Mouse (Mus musculus): ENCODE results near the gene Dtnbp1.

Dtnbp1 gene

DNA sequence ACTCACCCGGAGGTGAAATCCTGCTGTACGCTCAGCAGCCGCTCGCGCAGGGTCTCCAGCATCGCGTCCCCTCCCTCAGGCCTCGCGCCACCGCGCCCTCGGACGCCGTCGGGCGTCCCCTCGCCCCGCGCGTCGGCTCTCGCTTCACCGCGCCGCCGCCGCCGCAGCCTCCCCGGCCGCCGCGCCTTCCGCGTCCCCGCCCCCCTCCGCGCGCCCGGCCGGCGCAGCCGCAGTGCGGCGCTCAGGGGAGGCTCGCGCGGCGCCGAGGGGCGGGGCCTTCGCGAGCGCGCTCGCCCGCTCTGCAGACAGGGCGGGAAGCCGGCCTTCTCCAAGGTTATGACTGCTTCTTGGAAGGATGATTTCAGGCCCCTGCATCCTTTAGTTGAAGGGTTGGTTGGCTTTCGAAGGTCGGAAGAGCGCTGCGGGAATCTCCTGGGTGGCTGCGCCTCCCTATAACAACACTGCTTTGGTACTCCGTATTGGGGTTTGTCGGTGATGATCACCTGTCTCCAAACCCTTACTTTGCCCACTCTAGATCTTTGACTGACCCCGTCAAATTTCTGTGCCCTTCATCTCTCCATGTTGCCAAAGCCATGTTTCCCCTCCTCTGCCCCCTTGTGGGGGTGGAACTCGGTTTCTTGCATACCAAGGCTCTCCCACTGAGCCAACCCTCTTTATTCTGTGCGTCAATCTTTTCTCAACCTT, at the start of gene Dtnbp1:
TSS of gene Dtnbp1 (minus strand) at position 237 of the 705 bp plus-strand sequence.
- DNase-seq: peak; percentile 90

DNA sequence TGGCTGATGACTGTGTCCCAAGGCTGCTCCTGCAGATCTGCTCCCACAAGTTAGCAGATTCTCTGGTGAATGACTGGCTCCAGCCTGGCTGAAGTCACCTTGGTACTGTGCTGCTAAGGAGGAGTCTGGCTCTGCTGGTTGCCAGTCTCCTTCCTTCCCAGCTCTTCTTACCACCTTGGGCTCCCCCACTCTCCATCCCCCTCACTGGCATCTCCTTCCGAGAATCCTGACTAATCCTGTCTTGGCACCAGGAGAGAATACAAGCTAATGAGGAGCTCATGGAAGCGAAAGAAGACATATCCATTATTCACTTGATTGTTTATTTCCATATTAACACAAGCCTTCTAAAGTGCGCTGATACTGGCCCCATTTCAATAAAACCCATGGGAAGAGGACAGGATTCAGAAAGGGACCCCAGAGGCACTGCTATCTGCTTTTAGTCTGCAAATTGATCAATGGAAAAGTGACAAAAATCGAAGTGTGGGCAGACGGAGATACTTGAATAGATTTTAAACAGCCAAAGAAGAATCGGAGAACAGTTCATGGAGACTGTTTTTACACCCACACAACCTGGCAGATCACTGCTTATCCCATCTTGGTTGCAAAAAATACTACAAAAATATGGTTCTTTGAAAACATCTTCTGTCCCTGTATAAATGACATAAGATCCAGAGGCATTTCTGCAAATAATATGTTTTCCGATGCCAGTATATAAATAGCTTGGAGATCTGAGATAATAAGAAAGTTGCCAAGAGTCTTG, 47.5 kb upstream of the Dtnbp1 start:
- DNase-seq: no peak

DNA sequence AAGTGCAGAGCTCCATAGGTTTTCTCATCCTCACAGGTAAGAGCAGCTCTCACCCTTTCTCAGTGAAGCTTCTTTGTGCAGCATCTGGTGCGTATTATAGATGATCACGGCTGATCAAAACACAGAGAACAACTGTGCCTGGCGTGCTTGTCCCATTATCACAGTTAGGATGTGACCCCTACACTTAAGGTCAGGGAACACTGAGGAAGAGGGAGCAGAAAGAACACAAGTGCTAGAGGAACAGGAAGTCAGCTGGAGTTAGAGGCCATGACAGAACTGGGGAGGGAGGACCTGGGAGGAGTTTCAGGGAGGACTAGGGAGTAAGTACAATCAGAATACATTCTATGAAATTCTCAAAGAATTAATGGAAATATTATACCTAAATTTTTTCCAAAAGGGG, 41.5 kb upstream of the Dtnbp1 start:
- DNase-seq: no peak

DNA sequence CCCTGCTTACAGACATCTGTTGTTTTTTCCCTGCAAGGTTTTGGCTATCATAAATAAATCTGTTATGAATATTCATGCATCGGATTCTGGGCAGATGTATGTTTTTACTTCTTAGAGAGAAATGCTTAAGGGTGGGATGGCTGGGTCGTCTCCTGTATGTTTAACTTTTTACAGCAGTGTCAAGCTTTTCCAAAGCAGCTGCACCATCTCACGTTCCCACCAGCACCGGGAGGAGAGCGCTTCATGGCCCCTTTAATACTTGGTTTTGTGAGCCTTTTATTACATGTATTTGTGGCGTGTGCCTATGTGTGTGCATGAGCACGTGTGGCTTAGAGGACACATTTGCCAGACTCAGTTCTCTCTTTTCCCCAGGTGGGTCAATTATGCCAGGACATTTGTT, 38.8 kb upstream of the Dtnbp1 start:
- no peak for DNase-seq

DNA sequence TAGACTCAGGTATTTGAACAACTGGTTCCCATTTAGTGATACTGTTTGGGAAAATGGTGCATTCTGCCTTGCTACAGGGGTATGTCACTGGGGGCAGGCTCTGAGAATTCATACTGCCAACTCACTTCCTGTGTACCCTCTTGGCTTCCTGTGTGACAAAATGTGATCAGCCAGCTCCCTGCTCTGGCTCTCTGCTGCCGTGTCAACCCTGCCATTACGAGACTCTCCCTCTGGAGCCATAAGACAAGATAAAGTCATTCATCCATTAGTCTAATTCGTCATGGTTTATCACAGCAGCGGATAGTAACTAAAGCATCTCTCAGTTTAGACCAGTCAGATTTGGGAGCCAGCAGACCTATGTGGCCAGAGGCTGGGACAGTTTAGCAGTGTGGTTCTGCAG, 38.2 kb upstream of the Dtnbp1 start:
- no peak for DNase-seq

DNA sequence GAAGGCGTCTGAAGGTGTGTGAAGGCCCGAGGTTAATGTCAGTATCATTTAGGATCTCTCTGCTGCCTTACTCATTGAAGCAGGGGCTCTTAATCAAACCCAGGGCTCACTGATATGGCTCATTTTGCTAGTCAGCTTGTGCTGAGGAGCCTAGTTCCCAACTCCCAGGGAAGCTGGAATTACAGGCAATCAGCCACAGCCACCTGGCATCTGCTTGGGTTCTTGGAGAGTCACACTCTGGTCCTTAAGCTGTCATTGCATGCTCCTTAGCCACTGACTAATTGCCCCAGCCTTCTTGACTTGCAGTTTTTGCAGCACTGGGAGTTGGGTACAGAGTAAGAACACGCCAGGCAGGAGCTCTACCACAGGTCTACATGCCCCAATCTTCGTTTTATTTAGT, 34.5 kb upstream of the Dtnbp1 start:
- no peak for DNase-seq

DNA sequence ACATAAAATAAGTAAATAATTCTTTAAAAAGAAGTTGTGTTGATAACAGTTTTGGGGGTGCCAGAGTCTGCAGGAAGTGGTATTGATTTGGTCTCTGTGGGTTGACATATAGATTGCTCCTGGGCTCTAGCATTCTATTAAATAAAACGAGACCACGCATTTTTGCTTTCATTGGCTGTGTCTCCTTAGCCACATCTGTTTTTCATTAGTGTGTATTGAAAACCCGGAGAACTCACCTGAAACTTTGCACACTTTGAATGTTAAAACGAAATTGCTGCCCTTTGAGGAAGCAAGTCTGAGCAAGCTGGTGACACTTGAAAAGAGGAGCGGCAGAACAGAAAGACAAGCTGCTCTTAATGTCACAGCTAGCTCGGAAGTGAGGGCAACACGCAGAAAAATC, 32.8 kb upstream of the Dtnbp1 start:
- no peak for DNase-seq

DNA sequence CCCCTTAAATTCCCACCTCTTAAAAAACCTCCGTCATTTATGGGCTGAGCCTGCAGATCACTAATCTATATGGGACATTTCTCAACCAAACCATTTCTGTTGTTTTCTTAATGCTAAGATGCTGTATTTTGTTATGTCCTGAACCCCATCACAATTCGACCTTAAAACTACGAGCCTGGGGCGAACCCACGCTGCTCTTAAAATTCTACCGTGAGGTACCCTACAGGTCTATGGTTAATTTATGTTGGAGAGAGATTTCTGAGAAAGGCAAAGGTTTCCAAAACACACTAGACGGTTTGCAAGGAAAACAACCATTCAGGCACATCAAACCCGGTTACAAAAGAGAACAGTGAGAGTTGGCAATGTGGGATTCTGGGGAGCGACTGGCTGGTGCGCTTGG, 31.4 kb upstream of the Dtnbp1 start:
- no peak for DNase-seq

DNA sequence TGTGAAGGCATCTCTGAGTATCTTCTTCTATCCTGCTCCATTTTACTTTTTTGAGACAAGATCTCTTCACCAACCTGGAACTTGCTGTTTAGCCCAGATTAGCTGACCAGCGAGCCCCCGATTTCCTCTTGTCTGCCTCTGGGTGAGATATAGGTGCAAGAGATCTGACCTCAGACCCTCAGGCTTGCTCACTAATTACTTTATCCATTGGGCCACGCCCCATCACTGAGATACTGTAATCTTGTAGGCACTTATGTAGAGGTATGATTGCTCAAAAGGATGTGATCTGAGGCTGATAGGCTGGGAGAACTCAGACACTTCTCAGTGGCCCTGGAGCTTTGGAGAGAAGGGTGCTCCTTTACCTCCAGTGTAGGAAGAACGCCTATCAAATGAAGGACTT, 30.5 kb upstream of the Dtnbp1 start:
- no peak for DNase-seq

DNA sequence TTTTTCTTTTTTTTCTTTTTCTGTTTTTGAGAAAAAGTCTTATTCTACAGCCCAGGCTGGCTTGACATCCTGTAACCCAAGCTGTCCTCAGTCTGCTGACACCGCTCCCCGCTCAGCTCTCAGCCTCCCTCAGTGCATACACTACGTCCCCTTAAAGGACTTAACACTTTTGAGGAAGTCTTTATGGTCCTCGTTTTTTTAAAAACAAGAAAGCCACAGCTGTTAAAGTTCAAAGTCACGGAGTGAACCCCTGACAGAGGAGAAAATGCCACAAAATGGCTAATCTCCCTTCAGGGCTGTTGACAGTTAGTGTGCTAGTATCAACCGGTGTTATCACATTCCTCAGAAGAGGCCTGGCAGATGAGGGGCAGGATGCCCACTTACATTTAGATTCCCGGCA, 29.8 kb upstream of the Dtnbp1 start:
- peak; percentile 37 for DNase-seq

DNA sequence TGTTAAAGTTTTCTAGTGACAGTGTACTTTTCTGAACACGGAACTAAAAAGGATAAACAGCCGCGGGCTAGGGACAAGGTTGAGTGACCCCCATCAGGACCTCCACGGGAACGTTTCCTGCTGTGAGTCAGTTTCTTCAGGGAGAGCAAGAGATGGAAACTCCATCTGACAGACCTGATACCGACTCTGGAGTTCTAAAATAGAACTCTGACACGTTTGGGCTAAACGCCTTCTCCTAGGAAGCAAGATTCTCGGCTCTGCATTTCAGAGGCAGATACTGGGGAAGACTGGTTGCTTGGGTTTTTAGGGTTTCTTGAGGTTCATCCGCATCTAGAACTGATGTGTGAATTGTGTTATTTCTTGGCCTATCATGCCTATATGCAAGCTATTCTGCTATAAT, 29.4 kb upstream of the Dtnbp1 start:
- no peak for DNase-seq

DNA sequence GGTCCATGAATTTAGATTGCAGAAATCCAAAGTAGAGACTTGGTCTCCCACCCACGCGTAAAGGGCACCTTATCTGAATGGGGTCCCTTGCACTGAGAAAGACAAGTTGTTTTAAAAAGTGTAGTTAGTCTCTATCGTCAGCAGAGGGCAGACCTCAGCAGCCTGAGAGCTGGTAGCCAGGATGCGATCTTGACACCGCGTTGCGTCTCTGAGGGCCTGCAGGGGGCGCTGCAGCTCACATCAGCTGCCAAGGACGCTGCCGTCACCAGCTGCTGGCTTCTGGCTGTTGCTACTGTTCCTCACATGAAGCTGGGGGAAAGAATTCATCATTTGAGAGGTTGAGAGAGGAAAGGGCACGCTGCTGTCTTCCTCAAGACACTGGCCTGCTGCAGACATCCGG, 28.9 kb upstream of the Dtnbp1 start:
- peak; percentile 95 for DNase-seq

DNA sequence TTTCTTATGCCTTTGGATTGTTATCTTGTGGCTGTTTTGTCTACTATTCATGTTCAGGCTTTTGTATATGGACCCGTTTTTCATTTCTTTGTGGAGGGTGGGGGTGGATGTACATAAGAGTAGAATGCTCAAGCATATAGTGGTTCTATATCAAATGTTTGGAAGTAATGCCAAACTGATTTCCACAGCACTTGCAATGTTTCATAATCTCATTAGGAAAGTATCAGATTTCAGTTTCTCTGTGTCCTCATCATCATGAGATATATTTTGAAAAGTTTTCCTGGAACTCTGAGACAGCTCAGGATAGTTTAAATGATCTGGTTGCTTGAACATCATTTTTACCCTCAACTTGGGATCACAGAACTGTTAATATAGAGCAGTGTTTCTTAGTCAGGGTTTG, 27.8 kb upstream of the Dtnbp1 start:
- no peak for DNase-seq

DNA sequence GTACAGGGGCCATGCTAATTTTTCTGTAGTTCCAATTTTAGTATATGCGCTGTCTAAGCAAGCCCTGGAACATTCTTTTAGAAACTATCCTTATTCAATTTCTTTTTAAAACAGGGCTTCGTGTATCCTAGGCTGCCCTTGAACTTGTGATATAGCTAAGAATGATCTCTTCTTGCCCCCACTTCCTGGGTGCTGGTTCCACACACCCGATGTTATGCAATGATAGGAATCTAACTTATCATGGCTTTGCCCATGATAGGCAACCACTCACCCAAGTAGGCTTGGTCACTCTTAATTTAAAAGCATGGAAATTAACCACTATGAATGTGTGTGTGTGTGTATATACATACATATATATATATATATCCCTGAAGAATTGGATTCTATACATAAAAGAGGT, 24.3 kb upstream of the Dtnbp1 start:
- DNase-seq: no peak

DNA sequence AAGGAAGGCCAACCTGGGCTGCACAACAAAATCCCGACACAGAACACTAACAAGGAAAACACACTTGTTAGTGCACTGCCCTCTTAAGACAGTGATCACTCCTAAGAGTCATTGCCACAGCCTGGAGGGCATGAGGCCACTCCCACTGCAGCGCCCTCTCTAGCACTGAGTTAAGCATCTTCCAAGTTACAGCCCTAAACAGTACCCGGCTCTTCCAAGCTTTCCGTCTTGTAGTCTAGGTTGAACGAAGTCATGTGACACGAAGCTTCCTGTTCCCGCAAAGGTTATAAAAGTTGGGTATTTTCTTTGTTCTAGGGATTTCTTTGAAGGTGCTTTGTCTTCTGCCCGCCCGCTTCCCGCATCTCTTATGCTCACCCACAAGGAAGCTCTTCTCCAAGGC, 22.9 kb upstream of the Dtnbp1 start:
- no peak for DNase-seq

DNA sequence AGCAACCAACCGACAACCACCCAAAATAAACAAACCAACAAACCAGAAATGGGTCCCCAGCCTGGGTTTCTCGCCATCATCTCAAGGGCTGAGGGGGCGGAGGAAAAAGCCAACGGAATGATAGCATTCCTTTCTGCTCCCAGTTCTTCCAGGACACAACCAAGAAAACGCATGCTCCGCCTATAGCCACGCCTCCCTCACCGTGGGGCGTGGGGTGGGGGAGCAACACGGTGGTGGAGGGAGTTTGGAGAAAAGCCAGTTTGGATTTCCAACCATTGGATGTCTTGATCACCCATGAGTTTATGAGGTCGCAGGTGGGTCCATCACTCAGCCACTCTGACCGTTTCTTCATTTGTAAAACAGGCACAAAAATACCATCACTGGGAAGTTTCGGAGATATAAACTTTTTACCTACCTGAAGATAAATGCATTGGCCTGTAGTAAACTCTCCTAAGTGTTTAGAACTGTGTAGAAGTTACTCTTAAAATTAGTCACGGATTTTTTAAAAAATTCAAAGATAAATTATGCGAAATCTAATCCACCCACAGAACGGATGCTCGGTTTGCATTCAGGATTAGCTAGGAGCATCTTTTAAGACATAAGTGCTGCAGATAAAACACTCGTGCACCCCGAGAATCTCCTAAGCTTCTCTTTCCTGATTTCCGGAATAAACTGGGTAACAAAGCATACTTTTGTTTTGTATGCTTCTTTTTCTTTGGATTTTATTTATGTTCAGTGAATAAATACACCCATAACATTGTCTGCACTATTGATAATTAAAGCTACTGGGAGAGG, 21.6 kb upstream of the Dtnbp1 start:
- no peak for DNase-seq

DNA sequence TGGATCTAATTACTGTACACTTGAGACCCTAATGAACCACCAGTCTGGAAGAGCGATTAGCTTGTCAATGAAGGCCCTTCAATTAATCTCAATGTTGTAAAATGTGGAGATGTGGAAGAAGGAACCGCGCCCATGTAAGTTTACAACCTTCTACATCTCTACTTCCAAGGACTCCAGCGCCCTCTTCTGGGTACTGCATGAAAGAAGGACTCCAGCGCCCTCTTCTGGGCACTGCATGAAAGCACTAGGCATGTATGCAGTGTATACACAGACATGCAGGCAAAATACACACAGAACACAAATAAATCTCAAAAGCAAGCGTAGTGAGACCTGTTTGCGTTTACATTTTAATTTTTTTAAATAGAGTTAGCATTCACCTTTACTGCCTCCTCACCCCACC, 6.2 kb upstream of the Dtnbp1 start:
- peak; percentile 57 for DNase-seq

DNA sequence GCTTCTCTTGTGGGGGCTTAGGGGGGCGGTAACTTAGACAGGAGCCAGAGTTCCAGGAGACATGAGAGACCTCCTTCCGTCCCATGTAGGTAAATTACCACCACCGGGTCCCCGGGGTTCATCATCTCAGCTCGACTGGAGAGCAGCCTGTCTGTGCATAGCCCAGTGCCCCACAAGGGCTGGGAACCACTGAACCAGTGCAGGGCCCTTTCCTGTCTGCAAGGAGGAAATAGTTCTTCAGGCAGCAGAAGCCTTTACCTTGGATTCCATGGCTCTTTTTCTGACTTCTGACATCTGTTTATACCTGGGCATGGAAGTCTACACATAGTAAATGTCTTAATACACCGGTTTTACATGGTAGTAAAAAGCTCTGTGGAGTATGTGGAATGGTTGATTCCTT, 5.8 kb upstream of the Dtnbp1 start:
- no peak for DNase-seq

DNA sequence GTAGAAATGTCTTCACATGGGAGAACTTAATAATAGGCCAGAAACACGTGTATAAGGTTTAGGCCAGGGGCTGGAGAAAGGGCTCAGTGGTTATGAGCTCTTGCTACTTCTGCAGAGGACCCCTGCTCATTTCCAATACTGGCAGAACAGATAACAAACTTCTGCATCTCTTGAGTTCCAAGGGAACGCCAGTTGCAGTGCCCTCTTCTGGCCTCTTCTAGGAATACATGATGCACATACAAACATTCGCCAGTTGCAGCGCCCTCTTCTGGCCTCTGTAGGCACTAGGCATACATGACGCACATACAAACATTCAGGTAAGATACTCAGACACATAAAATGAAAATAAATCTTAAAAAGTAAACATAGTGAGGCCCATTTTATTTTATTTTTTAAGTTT, 4.5 kb upstream of the Dtnbp1 start:
- no peak for DNase-seq

DNA sequence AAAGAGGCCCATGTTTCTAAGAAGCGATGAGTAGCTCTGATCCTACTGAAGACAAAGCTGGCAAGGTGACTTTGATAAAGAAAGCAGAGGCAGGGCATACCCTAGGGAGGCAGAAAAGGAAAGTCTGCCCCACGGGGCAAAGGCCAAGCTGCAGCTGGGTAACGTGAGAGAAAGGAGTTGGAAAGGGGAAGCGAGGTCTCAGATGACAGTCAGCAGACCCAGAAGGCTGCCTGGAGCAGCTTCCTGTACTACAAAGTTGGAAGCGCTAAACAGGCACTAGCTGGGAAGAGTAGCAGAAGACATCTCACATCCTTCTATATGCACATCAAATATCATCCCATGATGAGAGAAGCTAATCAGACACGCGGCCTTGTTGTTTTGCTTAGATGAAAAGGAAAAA, 3.9 kb upstream of the Dtnbp1 start:
- DNase-seq: peak; percentile 67

DNA sequence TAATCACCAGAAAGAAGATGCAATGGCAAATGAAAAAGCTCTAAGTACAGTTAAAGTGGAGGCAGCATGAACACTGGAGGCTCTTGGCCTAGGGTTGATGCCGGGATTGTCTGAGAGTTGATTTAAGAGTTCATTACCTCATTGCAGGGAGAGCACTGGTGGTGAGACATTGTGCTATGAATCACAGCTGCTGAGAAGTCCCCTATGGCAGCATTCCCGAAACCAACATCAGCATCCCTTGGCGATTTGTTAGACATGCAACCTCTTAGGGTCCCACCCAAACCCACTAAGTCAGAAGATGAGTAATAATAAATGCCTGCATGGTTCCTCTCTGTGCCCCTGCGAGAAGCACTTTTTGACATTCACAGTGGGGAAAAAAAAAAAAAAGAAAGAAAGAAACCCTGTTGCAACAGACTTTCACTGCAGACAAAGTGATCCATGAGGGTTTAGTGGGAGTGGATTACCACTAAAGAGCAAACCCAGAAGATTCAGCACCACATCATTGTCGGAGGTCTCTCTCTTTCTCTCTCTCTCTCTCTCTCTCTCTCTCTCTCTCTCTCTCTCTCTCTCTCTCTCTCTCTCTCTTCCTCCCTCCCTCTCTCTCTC, 3.1 kb upstream of the Dtnbp1 start:
- no peak for DNase-seq

DNA sequence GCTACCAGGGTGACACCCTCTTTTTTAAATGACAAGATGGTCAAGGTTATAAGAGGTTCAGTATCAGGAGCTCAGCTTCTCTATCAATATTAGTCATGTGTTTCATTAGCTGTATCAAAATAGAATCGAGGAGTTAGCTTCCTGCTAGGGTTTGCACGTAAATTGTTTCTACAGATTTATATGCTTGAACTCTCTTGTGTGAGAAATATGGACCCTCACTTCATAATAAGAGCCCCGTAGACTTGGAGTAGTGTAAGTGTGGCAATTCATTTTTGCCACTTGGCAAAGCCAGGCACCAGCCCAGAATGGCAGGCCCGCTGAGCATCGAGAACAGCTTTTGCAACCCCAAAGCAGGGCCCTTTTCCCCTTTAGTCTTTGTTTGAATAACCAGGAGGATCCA, 1.1 kb upstream of the Dtnbp1 start:
- no peak for DNase-seq

DNA sequence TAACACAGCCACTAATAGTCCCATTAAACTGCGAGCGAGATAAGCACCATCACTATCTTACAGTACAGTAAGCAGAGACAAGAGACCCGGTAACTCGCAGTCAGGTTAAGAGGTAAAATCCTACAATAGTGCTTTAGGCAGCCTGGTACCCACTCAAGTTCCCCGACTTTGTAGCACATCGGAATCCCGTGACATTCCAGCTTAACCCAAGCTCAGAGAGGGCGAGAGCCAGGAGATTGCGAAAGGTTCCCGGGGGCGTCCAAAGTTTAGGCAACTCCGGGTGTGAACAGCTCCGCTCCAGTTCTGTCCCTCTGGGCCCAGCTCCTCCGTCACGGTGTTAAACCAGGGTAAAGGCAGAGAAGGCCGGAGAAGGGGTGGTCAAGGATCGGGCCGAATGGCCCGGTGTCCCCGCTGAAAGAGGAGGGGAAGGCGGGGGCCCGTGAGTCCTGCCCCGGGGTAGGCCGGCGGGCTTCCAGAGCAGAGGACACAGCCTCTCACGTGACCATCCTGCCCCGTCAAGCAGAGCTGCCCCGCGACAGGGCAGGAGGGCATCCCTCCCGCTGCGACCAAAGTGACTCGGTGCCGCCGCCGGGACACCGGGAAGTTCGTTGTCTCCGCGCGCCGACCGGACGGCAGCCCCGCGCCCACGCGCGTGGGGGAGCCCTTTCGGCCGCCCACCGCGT, 578 bp downstream of the Dtnbp1 start:
- peak; percentile 81 for DNase-seq
